Comparison of ENCODE assay signal across 8 mouse cellular contexts in the genomic region with DNA sequence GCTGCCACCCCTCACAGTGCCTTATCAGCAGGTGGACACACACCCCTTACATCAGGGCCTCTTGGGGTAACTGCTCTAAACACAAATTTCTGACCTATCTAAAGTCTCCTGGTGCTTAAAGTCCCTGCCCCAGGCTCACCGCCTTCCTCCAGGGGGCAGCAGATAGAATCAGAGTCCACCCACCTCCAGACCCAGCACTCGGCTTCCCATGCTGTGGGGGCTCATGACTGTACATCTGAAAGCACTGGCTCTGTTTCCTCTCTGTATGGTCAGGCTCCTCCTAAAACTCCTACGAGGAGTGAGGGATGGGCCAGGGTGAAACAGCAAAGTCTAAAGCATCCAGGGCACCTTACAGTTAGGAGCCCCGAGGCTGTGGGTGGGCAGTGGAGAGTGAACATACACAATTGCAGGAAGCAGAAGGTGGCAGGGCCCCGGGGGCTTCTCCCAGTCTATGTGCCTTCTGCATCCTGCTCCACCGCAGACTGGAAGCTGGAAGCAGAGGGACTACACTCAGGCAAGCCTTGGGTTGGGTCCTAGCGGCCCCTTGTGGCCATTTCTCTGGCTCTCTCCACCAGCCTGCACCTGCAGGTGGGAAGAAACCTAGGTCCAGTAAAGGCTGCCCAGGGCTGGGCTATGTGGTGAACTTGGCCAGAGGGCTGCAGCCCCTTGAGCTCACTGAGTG. TPM values are rescaled to one million over a fixed set of nuclear protein-coding genes. Genes with fewer than 3 reads are reported as not detected.
DNase-seq lines count a peak whose midpoint lies in the region; ATAC-seq and TF ChIP-seq lines count a peak whose summit lies in the region.

No protein-coding gene starts in this region.

- H3K36me3 ChIP-seq in embryonic facial prominence, embryonic 13.5 days = no peaks in the 10 kb centered on the region
- no peaks in the 10 kb centered on the region for H3K36me3 ChIP-seq in heart, embryonic 11.5 days (ENCODE audit: control insufficient read depth, insufficient read depth, low read length)
- H3K36me3 ChIP-seq in kidney, embryonic 14.5 days (ENCODE audit: control insufficient read depth, insufficient read depth, low read length) = no peaks in the 10 kb centered on the region
- H3K36me3 ChIP-seq in limb, embryonic 14.5 days (ENCODE audit: control insufficient read depth, insufficient read depth, low read length) = no peaks in the 10 kb centered on the region
- H3K36me3 ChIP-seq in midbrain, embryonic 15.5 days (replicated peaks) = no peaks in the 10 kb centered on the region

- H3K4me1 ChIP-seq in embryonic facial prominence, embryonic 13.5 days = peaks cover 54% of the 10 kb centered on the region
- H3K4me1 ChIP-seq in heart, embryonic 11.5 days (ENCODE audit: control insufficient read depth, insufficient read depth, low read length) = peaks cover 8% of the 10 kb centered on the region
- H3K4me1 ChIP-seq in kidney, embryonic 14.5 days (ENCODE audit: control insufficient read depth, insufficient read depth, low read length) = no peaks in the 10 kb centered on the region
- H3K4me1 ChIP-seq in limb, embryonic 14.5 days (ENCODE audit: control insufficient read depth, insufficient read depth, low read length) = peaks cover 17% of the 10 kb centered on the region
- peaks cover 18% of the 10 kb centered on the region for H3K4me1 ChIP-seq in midbrain, embryonic 15.5 days

- peak; percentile 61 for DNase-seq in 416B (ENCODE audit: low read depth)
- peak; percentile 44 to 53 for DNase-seq in adrenal gland, postnatal 4 days (ENCODE audit: low spot score in 2 of 2)
- DNase-seq in limb, embryonic 14.5 days (ENCODE audit: low spot score) = peak; percentile 91
- DNase-seq in spleen, postnatal 4 days (ENCODE audit: low spot score in 2 of 2) = peak; percentile 60 to 80

- H3K4me2 ChIP-seq in embryonic facial prominence, embryonic 13.5 days = peak overlapping the region; percentile 27; the same call in 1 of the 2 replicates
- peak overlapping the region; percentile 20 for H3K4me2 ChIP-seq in heart, embryonic 11.5 days
- H3K4me2 ChIP-seq in kidney, embryonic 14.5 days (replicated peaks; ENCODE audit: low read depth, low read length) = peak overlapping the region; percentile 22; the same call in 1 of the 2 replicates
- no peak overlapping the region for H3K4me2 ChIP-seq in limb, embryonic 14.5 days (replicated peaks; ENCODE audit: low read depth, low read length, severe bottlenecking)
- peak overlapping the region; percentile 14; the same call in 1 of the 2 replicates for H3K4me2 ChIP-seq in midbrain, embryonic 15.5 days

- 12% methylated on average over 7 of the region's 7 CpGs for WGBS in embryonic facial prominence, embryonic 13.5 days
- WGBS in heart, embryonic 11.5 days (ENCODE audit: insufficient replicate concordance) = 14% methylated on average over 7 of the region's 7 CpGs
- WGBS in kidney, embryonic 14.5 days = 5% methylated on average over 7 of the region's 7 CpGs
- WGBS in limb, embryonic 14.5 days = 12% methylated on average over 7 of the region's 7 CpGs
- WGBS in midbrain, embryonic 15.5 days = 13% methylated on average over 7 of the region's 7 CpGs

- ATAC-seq in embryonic facial prominence, embryonic 13.5 days (ENCODE audit: insufficient number of reproducible peaks, insufficient read depth, low FRiP score, low TSS enrichment, low read depth) = peak; percentile 74
- peak; percentile 72; the same call in 1 of the 2 replicates for ATAC-seq in heart, embryonic 11.5 days (replicated peaks; ENCODE audit: insufficient number of reproducible peaks, low FRiP score, low TSS enrichment)
- ATAC-seq in kidney, embryonic 14.5 days (ENCODE audit: low FRiP score, low TSS enrichment) = peak; percentile 92
- peak; percentile 87 for ATAC-seq in limb, embryonic 14.5 days (ENCODE audit: low FRiP score, low read depth)
- peak; percentile 92 for ATAC-seq in midbrain, embryonic 15.5 days (replicated peaks)

- H3K9me3 ChIP-seq in embryonic facial prominence, embryonic 13.5 days = no peaks in the 10 kb centered on the region
- H3K9me3 ChIP-seq in heart, embryonic 11.5 days (replicated peaks; ENCODE audit: control insufficient read depth, low read length) = no peaks in the 10 kb centered on the region
- H3K9me3 ChIP-seq in kidney, embryonic 14.5 days (ENCODE audit: control insufficient read depth, low read length) = no peaks in the 10 kb centered on the region
- H3K9me3 ChIP-seq in limb, embryonic 14.5 days (ENCODE audit: control insufficient read depth, low read length) = no peaks in the 10 kb centered on the region
- H3K9me3 ChIP-seq in midbrain, embryonic 15.5 days = no peaks in the 10 kb centered on the region

- H3K27ac ChIP-seq in embryonic facial prominence, embryonic 13.5 days = no peak overlapping the region; the same call in 1 of the 2 replicates
- H3K27ac ChIP-seq in heart, embryonic 11.5 days (ENCODE audit: low read depth, low read length) = no peak overlapping the region
- H3K27ac ChIP-seq in kidney, embryonic 14.5 days (ENCODE audit: low read depth, low read length) = no peak overlapping the region
- no peak overlapping the region for H3K27ac ChIP-seq in limb, embryonic 14.5 days (replicated peaks; ENCODE audit: low read depth, low read length)
- H3K27ac ChIP-seq in midbrain, embryonic 15.5 days = no peak overlapping the region

- no peak for TF ChIP-seq POLR2A in limb, embryonic 14.5 days (IDR thresholded peaks at IDR 0.05; ENCODE audit: borderline replicate concordance, extremely low read depth, insufficient read depth, insufficient read length)

- no peak overlapping the region; the same call in 1 of the 2 replicates for H3K9ac ChIP-seq in embryonic facial prominence, embryonic 13.5 days
- H3K9ac ChIP-seq in heart, embryonic 11.5 days (ENCODE audit: low read depth, low read length) = 0 out of 2 replicates have a peak overlapping the region, but pooled peaks have one; percentile 16
- H3K9ac ChIP-seq in kidney, embryonic 14.5 days (ENCODE audit: low read depth, low read length) = 0 out of 2 replicates have a peak overlapping the region, but pooled peaks have one; percentile 7
- no peak overlapping the region for H3K9ac ChIP-seq in limb, embryonic 14.5 days (ENCODE audit: low read depth, low read length, severe bottlenecking)
- H3K9ac ChIP-seq in midbrain, embryonic 15.5 days = no peak overlapping the region

- H3K4me3 ChIP-seq in embryonic facial prominence, embryonic 13.5 days = no peak overlapping the region
- no peak overlapping the region for H3K4me3 ChIP-seq in heart, embryonic 11.5 days (ENCODE audit: low read depth, low read length)
- H3K4me3 ChIP-seq in kidney, embryonic 14.5 days (ENCODE audit: low read length) = no peak overlapping the region
- H3K4me3 ChIP-seq in limb, embryonic 14.5 days (replicated peaks; ENCODE audit: low read length) = no peak overlapping the region
- no peak overlapping the region for H3K4me3 ChIP-seq in midbrain, embryonic 15.5 days

- H3K27me3 ChIP-seq in embryonic facial prominence, embryonic 13.5 days = peaks cover 14% of the 10 kb centered on the region; the same call in 1 of the 2 replicates
- H3K27me3 ChIP-seq in heart, embryonic 11.5 days (ENCODE audit: control insufficient read depth, insufficient read depth, low read length) = no peaks in the 10 kb centered on the region
- no peaks in the 10 kb centered on the region for H3K27me3 ChIP-seq in kidney, embryonic 14.5 days (ENCODE audit: control insufficient read depth, insufficient read depth, low read length)
- H3K27me3 ChIP-seq in limb, embryonic 14.5 days (ENCODE audit: control insufficient read depth, insufficient read depth, low read length) = no peaks in the 10 kb centered on the region; the same call in 1 of the 2 replicates
- no peaks in the 10 kb centered on the region for H3K27me3 ChIP-seq in midbrain, embryonic 15.5 days (replicated peaks)

RNA-seq across cellular contexts. Expression of gene Dmrtb1, which starts 31.3 kb away (rescaled TPM):
- total RNA-seq in adrenal gland, postnatal 4 days (2021) = not detected
- polyA plus RNA-seq in embryonic facial prominence, embryonic 13.5 days (2015; fragmentation: Nextera tagmentation; extraction: Ambion mirVana) = 0.37 and 1.0 TPM in 2 replicates
- not detected in 2 replicates for polyA plus RNA-seq in heart, embryonic 11.5 days (2014; fragmentation: Nextera tagmentation; extraction: Ambion mirVana)
- polyA plus RNA-seq in kidney, embryonic 14.5 days (2014; fragmentation: Nextera tagmentation; extraction: Ambion mirVana) = not detected in 2 replicates
- 0.15 and 0.23 TPM in 2 replicates for polyA plus RNA-seq in limb, embryonic 14.5 days (2012; rRNA removed)
- 0.15 and 0.18 TPM in 2 replicates for polyA plus RNA-seq in limb, embryonic 14.5 days (2014; fragmentation: Nextera tagmentation; extraction: Ambion mirVana)
- polyA plus RNA-seq in midbrain, embryonic 15.5 days (2015; fragmentation: Nextera tagmentation; extraction: Ambion mirVana) = 52.0 and 58.2 TPM in 2 replicates

Comparison
In these comparisons a context has a peak if more than half of its experiments do, and no peak if none do; other contexts are left out.
1. H3K9ac ChIP-seq: peak in heart, embryonic 11.5 days (single experiment) and kidney, embryonic 14.5 days (single experiment); none in embryonic facial prominence, embryonic 13.5 days (single experiment), limb, embryonic 14.5 days (single experiment) and midbrain, embryonic 15.5 days (single experiment).
2. RNA of gene Dmrtb1, which starts 31.3 kb away (polyA plus RNA-seq): 52.0 to 58.2 TPM in midbrain, embryonic 15.5 days; 0.37 to 1.0 TPM in embryonic facial prominence, embryonic 13.5 days, 0.15 to 0.23 TPM in limb, embryonic 14.5 days, not detected in heart, embryonic 11.5 days and not detected in kidney, embryonic 14.5 days; every median in the first group is over 10 times any median in the second.
3. Peak in every context shown above with its lines, with median percentiles within 50 percentile points of each other: DNase-seq and ATAC-seq.